Mouse (Mus musculus): ENCODE measurements around the gene Cd8a. TPM values are rescaled to one million over a fixed set of nuclear protein-coding genes. Genes with fewer than 3 reads are reported as not detected.
"Not testable (repeated sequence)": the region's sequence is repeated elsewhere in the genome, so short reads cannot be mapped to it uniquely, and the experiment has no call there.

The Cd8a gene
- not detected in 2 replicates for polyA plus RNA-seq (2015; fragmentation: Nextera tagmentation; extraction: Ambion mirVana)

DNA sequence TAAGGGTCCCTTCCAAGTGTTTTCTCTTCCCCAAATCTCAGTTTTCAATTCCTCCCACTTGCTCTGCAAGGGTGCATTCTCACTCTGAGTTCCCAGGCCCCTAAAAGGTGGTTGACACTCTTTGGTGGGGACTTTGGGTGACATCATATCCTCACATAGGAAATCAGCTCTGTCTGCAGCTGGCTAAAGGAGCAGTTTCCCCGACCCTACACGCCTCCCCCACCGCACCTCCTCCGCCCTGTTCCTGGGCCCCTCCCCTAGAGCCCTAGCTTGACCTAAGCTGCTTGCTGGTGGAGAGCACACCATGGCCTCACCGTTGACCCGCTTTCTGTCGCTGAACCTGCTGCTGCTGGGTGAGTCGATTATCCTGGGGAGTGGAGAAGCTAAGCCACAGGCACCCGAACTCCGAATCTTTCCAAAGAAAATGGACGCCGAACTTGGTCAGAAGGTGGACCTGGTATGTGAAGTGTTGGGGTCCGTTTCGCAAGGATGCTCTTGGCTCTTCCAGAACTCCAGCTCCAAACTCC is at the start of gene Cd8a:
Cd8a (plus strand) TSS at position 179 of the 527 bp plus-strand sequence.
- 61% methylated on average over 14 of the region's 14 CpGs for WGBS (ENCODE audit: insufficient replicate concordance)

DNA sequence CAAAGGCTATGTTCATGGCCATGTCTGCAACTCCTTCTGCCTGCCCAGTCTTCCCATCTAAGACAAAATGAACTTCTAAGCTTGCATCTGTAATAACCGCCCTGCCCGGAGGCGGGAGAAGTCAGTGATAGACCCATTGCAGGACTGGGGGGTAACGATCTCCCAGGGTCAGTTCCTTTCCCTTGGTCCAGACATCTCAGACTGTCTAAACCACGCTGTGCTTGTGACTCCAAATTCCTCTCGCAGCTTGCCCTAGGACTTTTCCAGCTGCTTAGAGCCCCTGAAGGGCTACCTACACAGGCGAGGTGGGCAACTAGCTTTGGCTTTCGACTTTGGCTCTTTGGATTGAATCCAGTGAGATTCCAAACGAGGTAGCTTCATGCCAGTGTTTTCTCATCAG is 48.4 kb upstream of the Cd8a start:
- no peak for ATAC-seq (ENCODE audit: low read depth)
- Histone ChIP-seq H3K27ac (ENCODE audit: low read length) (no peak overlapping the region), H3K4me2 (ENCODE audit: low read depth, low read length) (no peak overlapping the region), H3K36me3 (ENCODE audit: control insufficient read depth, insufficient read depth) (no peaks in the 10 kb centered on the region), H3K9me3 (replicated peaks; ENCODE audit: control insufficient read depth, low read length) (no peaks in the 10 kb centered on the region), H3K9ac (ENCODE audit: low read depth, low read length) (no peak overlapping the region), H3K27me3 (ENCODE audit: control insufficient read depth, insufficient read depth, low read depth, low read length) (no peaks in the 10 kb centered on the region), H3K4me1 (ENCODE audit: control insufficient read depth, low read depth, low read length) (no peaks in the 10 kb centered on the region), H3K4me3 (ENCODE audit: low read depth, low read length) (no peak overlapping the region)
- WGBS (ENCODE audit: insufficient replicate concordance): 61% methylated on average over 9 of the region's 9 CpGs

More for the DNA sequence above, at the start of gene Cd8a:
- Histone ChIP-seq H3K9ac (ENCODE audit: low read depth, low read length) (no peak within 1 kb of the TSS), H3K4me2 (ENCODE audit: low read depth, low read length) (no peak within 1 kb of the TSS), H3K4me1 (ENCODE audit: control insufficient read depth, low read depth, low read length) (no peaks in the 10 kb centered on the region), H3K4me3 (ENCODE audit: low read depth, low read length) (no peak within 1 kb of the TSS), H3K36me3 (ENCODE audit: control insufficient read depth, insufficient read depth) (no peaks in the 10 kb centered on the region), H3K27ac (ENCODE audit: low read length) (no peak within 1 kb of the TSS), H3K9me3 (replicated peaks; ENCODE audit: control insufficient read depth, low read length) (no peaks in the 10 kb centered on the region), H3K27me3 (ENCODE audit: control insufficient read depth, insufficient read depth, low read depth, low read length) (no peaks in the 10 kb centered on the region)
- ATAC-seq (ENCODE audit: low read depth): no peak

GRCm38 (mm10) chr6:71329881-71330280 is 43.3 kb upstream of the Cd8a start:
- H3K4me1 ChIP-seq (ENCODE audit: control insufficient read depth, low read depth, low read length): no peaks in the 10 kb centered on the region
- no peak overlapping the region for H3K27ac ChIP-seq (ENCODE audit: low read length)
- WGBS (ENCODE audit: insufficient replicate concordance): 63% methylated on average over 6 of the region's 6 CpGs
- no peak for ATAC-seq (ENCODE audit: low read depth)
- no peak overlapping the region for H3K4me3 ChIP-seq (ENCODE audit: low read depth, low read length)
- H3K9ac ChIP-seq (ENCODE audit: low read depth, low read length): no peak overlapping the region
- no peaks in the 10 kb centered on the region for H3K27me3 ChIP-seq (ENCODE audit: control insufficient read depth, insufficient read depth, low read depth, low read length)
- no peak overlapping the region for H3K4me2 ChIP-seq (ENCODE audit: low read depth, low read length)
- H3K9me3 ChIP-seq (replicated peaks; ENCODE audit: control insufficient read depth, low read length): no peaks in the 10 kb centered on the region
- no peaks in the 10 kb centered on the region for H3K36me3 ChIP-seq (ENCODE audit: control insufficient read depth, insufficient read depth)

GRCm38 (mm10) chr6:71330486-71330885 is 42.7 kb upstream of the Cd8a start:
- Histone ChIP-seq H3K9ac (ENCODE audit: low read depth, low read length) (no peak overlapping the region), H3K36me3 (ENCODE audit: control insufficient read depth, insufficient read depth) (no peaks in the 10 kb centered on the region), H3K27ac (ENCODE audit: low read length) (no peak overlapping the region), H3K9me3 (replicated peaks; ENCODE audit: control insufficient read depth, low read length) (no peaks in the 10 kb centered on the region), H3K27me3 (ENCODE audit: control insufficient read depth, insufficient read depth, low read depth, low read length) (no peaks in the 10 kb centered on the region), H3K4me3 (ENCODE audit: low read depth, low read length) (no peak overlapping the region), H3K4me2 (ENCODE audit: low read depth, low read length) (no peak overlapping the region), H3K4me1 (ENCODE audit: control insufficient read depth, low read depth, low read length) (no peaks in the 10 kb centered on the region)
- ATAC-seq (ENCODE audit: low read depth): no peak
- WGBS (ENCODE audit: insufficient replicate concordance): 64% methylated on average over 7 of the region's 7 CpGs

DNA sequence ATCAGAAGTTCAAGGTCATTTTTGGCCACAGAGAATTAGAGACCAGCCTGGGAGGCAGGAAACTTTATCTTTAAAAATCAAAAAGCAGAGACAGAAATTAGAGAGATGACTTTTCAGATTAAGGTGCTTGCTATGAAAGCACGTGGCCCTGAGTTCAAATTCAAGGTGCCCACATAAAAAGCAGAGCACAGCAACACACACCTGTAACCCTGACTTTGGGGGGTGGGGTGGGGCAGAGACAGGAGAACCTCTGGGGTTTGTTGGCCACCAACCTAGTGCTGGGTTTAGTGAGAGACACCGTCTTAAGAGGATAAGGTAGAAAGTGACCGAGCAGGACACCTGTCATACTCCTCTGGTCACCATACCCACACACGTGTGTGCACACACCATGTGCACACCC is 41.7 kb upstream of the Cd8a start:
- not testable (repeated sequence) for H3K9ac ChIP-seq (ENCODE audit: low read depth, low read length); H3K27me3 ChIP-seq (ENCODE audit: control insufficient read depth, insufficient read depth, low read depth, low read length); H3K9me3 ChIP-seq (replicated peaks; ENCODE audit: control insufficient read depth, low read length); H3K4me3 ChIP-seq (ENCODE audit: low read depth, low read length); H3K27ac ChIP-seq (ENCODE audit: low read length); H3K36me3 ChIP-seq (ENCODE audit: control insufficient read depth, insufficient read depth); ATAC-seq (ENCODE audit: low read depth); H3K4me2 ChIP-seq (ENCODE audit: low read depth, low read length); H3K4me1 ChIP-seq (ENCODE audit: control insufficient read depth, low read depth, low read length)
- 60% methylated on average over 1 of the region's 4 CpGs for WGBS (ENCODE audit: insufficient replicate concordance)

DNA sequence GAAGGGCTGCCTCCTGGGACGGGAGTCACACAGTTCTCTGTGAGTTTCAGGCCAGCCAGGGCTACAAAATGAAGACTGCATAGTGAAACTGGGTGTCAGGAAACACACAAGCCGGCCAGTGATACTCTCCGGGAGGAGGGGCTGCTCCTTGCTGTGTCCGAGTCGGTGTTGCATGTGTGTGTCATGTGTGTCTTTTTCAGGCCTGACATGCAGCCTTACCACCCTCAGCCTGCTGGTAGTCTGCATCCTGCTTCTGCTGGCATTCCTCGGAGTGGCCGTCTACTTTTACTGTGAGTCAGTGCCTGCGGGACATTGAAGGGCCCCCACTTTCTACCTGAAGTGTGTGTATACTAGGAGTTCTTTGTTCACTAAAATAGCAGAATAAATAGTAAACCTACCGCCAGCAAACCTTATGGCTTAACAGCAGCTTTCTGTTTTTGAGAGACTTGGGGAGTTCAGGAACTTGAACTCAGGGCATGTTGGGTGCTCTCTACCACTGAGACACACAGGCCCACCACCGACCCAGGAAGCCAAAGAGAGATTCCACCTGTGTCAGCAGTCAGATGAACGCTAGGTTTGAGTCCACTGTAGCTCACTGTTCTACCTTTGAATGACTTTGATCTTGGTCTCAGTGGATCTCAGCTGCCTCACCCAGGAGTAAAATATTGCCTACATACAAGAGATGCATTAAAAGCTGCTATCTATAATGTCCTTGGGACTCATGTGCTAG is 40.8 kb upstream of the Cd8a start:
- H3K36me3 ChIP-seq (ENCODE audit: control insufficient read depth, insufficient read depth): no peaks in the 10 kb centered on the region
- no peaks in the 10 kb centered on the region for H3K9me3 ChIP-seq (replicated peaks; ENCODE audit: control insufficient read depth, low read length)
- no peaks in the 10 kb centered on the region for H3K27me3 ChIP-seq (ENCODE audit: control insufficient read depth, insufficient read depth, low read depth, low read length)
- no peak overlapping the region for H3K27ac ChIP-seq (ENCODE audit: low read length)
- no peak overlapping the region for H3K4me2 ChIP-seq (ENCODE audit: low read depth, low read length)
- no peaks in the 10 kb centered on the region for H3K4me1 ChIP-seq (ENCODE audit: control insufficient read depth, low read depth, low read length)
- 66% methylated on average over 11 of the region's 11 CpGs for WGBS (ENCODE audit: insufficient replicate concordance)
- no peak overlapping the region for H3K9ac ChIP-seq (ENCODE audit: low read depth, low read length)
- ATAC-seq (ENCODE audit: low read depth): no peak
- H3K4me3 ChIP-seq (ENCODE audit: low read depth, low read length): no peak overlapping the region

DNA sequence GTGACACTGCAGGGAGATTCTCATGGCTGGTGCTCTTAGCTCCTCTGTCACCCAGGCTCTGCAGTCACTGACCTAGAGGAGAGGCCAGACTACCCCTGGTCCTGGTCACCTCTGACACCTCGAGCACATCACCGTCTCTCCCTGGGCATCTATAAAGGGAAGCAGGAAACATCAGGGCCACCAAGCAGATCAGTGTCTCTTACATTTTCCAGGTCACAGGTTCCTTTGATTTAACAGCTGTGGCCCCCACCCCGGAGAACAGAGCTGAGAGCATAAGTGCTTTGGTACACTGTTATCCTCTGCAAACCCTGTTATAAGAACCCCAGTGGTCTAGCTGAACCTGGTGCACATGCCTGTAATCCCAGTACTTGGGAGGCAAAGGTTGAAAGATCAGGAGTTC is 40.2 kb upstream of the Cd8a start:
- Histone ChIP-seq H3K9ac (ENCODE audit: low read depth, low read length) (no peak overlapping the region), H3K36me3 (ENCODE audit: control insufficient read depth, insufficient read depth) (no peaks in the 10 kb centered on the region), H3K27me3 (ENCODE audit: control insufficient read depth, insufficient read depth, low read depth, low read length) (no peaks in the 10 kb centered on the region), H3K4me3 (ENCODE audit: low read depth, low read length) (no peak overlapping the region), H3K4me1 (ENCODE audit: control insufficient read depth, low read depth, low read length) (no peaks in the 10 kb centered on the region), H3K27ac (ENCODE audit: low read length) (no peak overlapping the region), H3K4me2 (ENCODE audit: low read depth, low read length) (no peak overlapping the region), H3K9me3 (replicated peaks; ENCODE audit: control insufficient read depth, low read length) (no peaks in the 10 kb centered on the region)
- ATAC-seq (ENCODE audit: low read depth): no peak
- 59% methylated on average over 3 of the region's 3 CpGs for WGBS (ENCODE audit: insufficient replicate concordance)

GRCm38 (mm10) chr6:71333578-71334273 is 39.5 kb upstream of the Cd8a start:
- H3K9ac ChIP-seq (ENCODE audit: low read depth, low read length): no peak overlapping the region
- no peak overlapping the region for H3K4me3 ChIP-seq (ENCODE audit: low read depth, low read length)
- H3K9me3 ChIP-seq (replicated peaks; ENCODE audit: control insufficient read depth, low read length): no peaks in the 10 kb centered on the region
- H3K27ac ChIP-seq (ENCODE audit: low read length): no peak overlapping the region
- H3K4me1 ChIP-seq (ENCODE audit: control insufficient read depth, low read depth, low read length): no peaks in the 10 kb centered on the region
- H3K27me3 ChIP-seq (ENCODE audit: control insufficient read depth, insufficient read depth, low read depth, low read length): no peaks in the 10 kb centered on the region
- no peak overlapping the region for H3K4me2 ChIP-seq (ENCODE audit: low read depth, low read length)
- 65% methylated on average over 11 of the region's 11 CpGs for WGBS (ENCODE audit: insufficient replicate concordance)
- no peaks in the 10 kb centered on the region for H3K36me3 ChIP-seq (ENCODE audit: control insufficient read depth, insufficient read depth)
- no peak for ATAC-seq (ENCODE audit: low read depth)

DNA sequence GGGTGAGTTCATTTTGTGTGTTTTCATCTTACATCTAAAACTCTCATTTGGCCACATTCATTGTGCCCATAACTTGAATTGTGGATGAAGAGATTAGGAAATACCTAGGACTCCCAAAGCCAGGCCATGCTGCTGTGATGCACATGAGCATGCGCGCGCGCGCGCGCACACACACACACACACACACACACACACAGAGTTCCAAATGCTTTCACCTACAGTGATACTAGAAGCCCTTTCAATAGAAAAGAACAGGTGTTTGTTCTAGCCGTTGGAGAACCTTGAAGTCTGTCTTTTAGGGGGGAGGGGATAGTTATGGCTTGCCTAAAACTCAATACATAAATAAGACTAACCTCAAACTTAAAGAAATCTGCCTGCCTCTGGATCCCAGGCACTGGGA is 35.6 kb upstream of the Cd8a start:
- Histone ChIP-seq H3K36me3 (ENCODE audit: control insufficient read depth, insufficient read depth) (no peaks in the 10 kb centered on the region), H3K4me1 (ENCODE audit: control insufficient read depth, low read depth, low read length) (no peaks in the 10 kb centered on the region), H3K4me3 (ENCODE audit: low read depth, low read length) (no peak overlapping the region), H3K9me3 (replicated peaks; ENCODE audit: control insufficient read depth, low read length) (no peaks in the 10 kb centered on the region), H3K9ac (ENCODE audit: low read depth, low read length) (no peak overlapping the region), H3K4me2 (ENCODE audit: low read depth, low read length) (no peak overlapping the region), H3K27ac (ENCODE audit: low read length) (no peak overlapping the region), H3K27me3 (ENCODE audit: control insufficient read depth, insufficient read depth, low read depth, low read length) (no peaks in the 10 kb centered on the region)
- ATAC-seq (ENCODE audit: low read depth): no peak
- 86% methylated on average over 8 of the region's 8 CpGs for WGBS (ENCODE audit: insufficient replicate concordance)
